In genomic region chr6:88123858-88124261, GRCm38 (mm10) we compare ENCODE assay signal across 7 mouse cellular contexts. TPM values are rescaled to one million over a fixed set of nuclear protein-coding genes. Genes with fewer than 3 reads are reported as not detected.
A peak's percentile ranks its signal among the peaks of the same experiment; 100 is the strongest.
DNase-seq lines count a peak whose midpoint lies in the region; ATAC-seq and TF ChIP-seq lines count a peak whose summit lies in the region.

No protein-coding gene starts in this region.

- H3K9me3 ChIP-seq in intestine, embryonic 14.5 days (ENCODE audit: control insufficient read depth, low read length), result no peaks in the 10 kb centered on the region
- H3K9me3 ChIP-seq in limb, embryonic 14.5 days (ENCODE audit: control insufficient read depth, low read length), result no peaks in the 10 kb centered on the region
- H3K9me3 ChIP-seq in midbrain, embryonic 13.5 days, result no peaks in the 10 kb centered on the region

- peak; percentile 89 for ATAC-seq in intestine, embryonic 14.5 days (replicated peaks; ENCODE audit: low FRiP score, low TSS enrichment, low read depth)
- ATAC-seq in limb, embryonic 14.5 days (ENCODE audit: low FRiP score, low read depth), result peak; percentile 88
- peak; percentile 84 for ATAC-seq in midbrain, embryonic 13.5 days

- peak; percentile 44 for DNase-seq in MEL-GATA-1-ER (ENCODE audit: extremely low read depth, low read depth)
- peak; percentile 66 to 77 for DNase-seq in adrenal gland, postnatal 36 days
- peak; percentile 37 to 44 for DNase-seq in frontal cortex, postnatal 25 days (ENCODE audit: low spot score in 2 of 2)
- DNase-seq in intestine, embryonic 14.5 days (ENCODE audit: low spot score), result peak; percentile 81
- DNase-seq in limb, embryonic 14.5 days (ENCODE audit: low spot score), result peak; percentile 71
- DNase-seq in urinary bladder, postnatal 36 days (ENCODE audit: low spot score in 2 of 2), result peak; percentile 64 to 74

- H3K4me3 ChIP-seq in intestine, embryonic 14.5 days (ENCODE audit: low read depth, low read length), result no peak overlapping the region
- no peak overlapping the region; the same call in 1 of the 2 replicates for H3K4me3 ChIP-seq in limb, embryonic 14.5 days (replicated peaks; ENCODE audit: low read length)
- H3K4me3 ChIP-seq in midbrain, embryonic 13.5 days (replicated peaks), result no peak overlapping the region

- H3K4me2 ChIP-seq in intestine, embryonic 14.5 days (ENCODE audit: low read length), result peak overlapping the region; percentile 33
- peak overlapping the region; percentile 31 for H3K4me2 ChIP-seq in limb, embryonic 14.5 days (replicated peaks; ENCODE audit: low read depth, low read length, severe bottlenecking)
- peak overlapping the region; percentile 34 for H3K4me2 ChIP-seq in midbrain, embryonic 13.5 days (replicated peaks)

- H3K4me1 ChIP-seq in intestine, embryonic 14.5 days (replicated peaks; ENCODE audit: control insufficient read depth, insufficient read depth, low read length), result peaks cover 5% of the 10 kb centered on the region
- H3K4me1 ChIP-seq in limb, embryonic 14.5 days (ENCODE audit: control insufficient read depth, insufficient read depth, low read length), result 0 out of 2 replicates have a peak, but pooled peaks cover 3% of the 10 kb centered on the region
- peaks cover 9% of the 10 kb centered on the region; the same call in 1 of the 2 replicates for H3K4me1 ChIP-seq in midbrain, embryonic 13.5 days (replicated peaks)

- no peak overlapping the region for H3K27ac ChIP-seq in intestine, embryonic 14.5 days (ENCODE audit: low read depth)
- no peak overlapping the region for H3K27ac ChIP-seq in limb, embryonic 14.5 days (replicated peaks; ENCODE audit: low read depth, low read length)
- no peak overlapping the region for H3K27ac ChIP-seq in midbrain, embryonic 13.5 days

- H3K9ac ChIP-seq in intestine, embryonic 14.5 days (ENCODE audit: low read length), result no peak overlapping the region
- H3K9ac ChIP-seq in limb, embryonic 14.5 days (ENCODE audit: low read depth, low read length, severe bottlenecking), result 0 out of 2 replicates have a peak overlapping the region, but pooled peaks have one; percentile 18
- H3K9ac ChIP-seq in midbrain, embryonic 13.5 days (replicated peaks), result 0 out of 2 replicates have a peak overlapping the region, but pooled peaks have one; percentile 7

- H3K36me3 ChIP-seq in intestine, embryonic 14.5 days (ENCODE audit: control insufficient read depth, insufficient read depth, low read length), result no peaks in the 10 kb centered on the region
- no peaks in the 10 kb centered on the region for H3K36me3 ChIP-seq in limb, embryonic 14.5 days (ENCODE audit: control insufficient read depth, insufficient read depth, low read length)
- H3K36me3 ChIP-seq in midbrain, embryonic 13.5 days, result no peaks in the 10 kb centered on the region

- no peaks in the 10 kb centered on the region for H3K27me3 ChIP-seq in intestine, embryonic 14.5 days (replicated peaks; ENCODE audit: control insufficient read depth, insufficient read depth, low read length)
- no peaks in the 10 kb centered on the region for H3K27me3 ChIP-seq in limb, embryonic 14.5 days (ENCODE audit: control insufficient read depth, insufficient read depth, low read length)
- H3K27me3 ChIP-seq in midbrain, embryonic 13.5 days, result no peaks in the 10 kb centered on the region

- WGBS in intestine, embryonic 14.5 days, result 3% methylated on average over 9 of the region's 9 CpGs
- WGBS in limb, embryonic 14.5 days, result under 1% methylated on average over 9 of the region's 9 CpGs
- WGBS in midbrain, embryonic 13.5 days, result 0% methylated on average over 9 of the region's 9 CpGs

- no peak for TF ChIP-seq POLR2A in limb, embryonic 14.5 days (IDR thresholded peaks at IDR 0.05; ENCODE audit: borderline replicate concordance, extremely low read depth, insufficient read depth, insufficient read length)

RNA-seq across cellular contexts. Expression of gene Rpn1, which starts 39.6 kb away (rescaled TPM):
- 100 to 1,000 TPM; 255 to 268 TPM for total RNA-seq in adrenal gland, postnatal 36 days (2021)
- polyA plus RNA-seq in intestine, embryonic 14.5 days (2014; fragmentation: Nextera tagmentation; extraction: Ambion mirVana), result 384 and 386 TPM in 2 replicates
- polyA plus RNA-seq in limb, embryonic 14.5 days (2012; rRNA removed), result 316 and 329 TPM in 2 replicates
- polyA plus RNA-seq in limb, embryonic 14.5 days (2014; fragmentation: Nextera tagmentation; extraction: Ambion mirVana), result 381 and 396 TPM in 2 replicates
- polyA plus RNA-seq in midbrain, embryonic 13.5 days (2015; fragmentation: Nextera tagmentation; extraction: Ambion mirVana), result 257 TPM in 2 replicates
